Mouse (Mus musculus): ENCODE measurements around the gene Atg4a. TPM values are rescaled to one million over a fixed set of nuclear protein-coding genes. Genes with fewer than 3 reads are reported as not detected.

The Atg4a gene
- polyA plus RNA-seq (2015; fragmentation: Nextera tagmentation; extraction: Ambion mirVana) = 17.5 and 18.4 TPM in 2 replicates

DNA sequence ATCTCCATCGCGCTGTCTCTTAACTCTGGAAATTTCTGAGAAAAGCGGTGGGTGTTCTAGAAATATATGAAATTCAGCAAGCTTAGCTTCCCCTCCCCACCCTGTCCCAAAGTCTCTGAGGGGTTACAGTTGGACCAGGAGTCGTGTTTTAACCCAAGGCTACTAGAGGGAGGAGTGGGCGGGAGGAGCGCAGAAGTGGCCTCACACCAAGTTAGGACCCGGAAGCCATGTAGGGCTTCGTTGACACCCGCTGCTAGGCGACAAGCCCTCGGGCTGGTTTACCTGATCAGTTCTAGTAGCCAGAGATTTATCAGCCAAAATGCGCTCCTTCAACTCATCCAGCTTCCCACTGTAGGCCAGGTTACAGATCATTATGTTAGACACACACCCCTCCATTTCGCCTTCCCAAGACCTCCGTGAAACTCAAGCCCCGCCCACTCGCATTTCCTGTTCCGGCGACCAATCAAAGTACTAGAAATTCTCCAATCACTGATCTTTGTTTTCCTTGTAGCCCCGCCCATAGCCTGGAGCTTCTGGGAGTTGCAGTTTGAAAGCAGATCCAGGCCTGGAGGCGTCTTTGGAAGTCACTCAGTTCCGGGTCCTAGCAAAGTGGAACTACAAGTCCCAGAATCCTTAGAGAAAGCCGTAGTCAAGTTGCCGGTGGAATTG is at the start of gene Atg4a, which contains the start of gene Psmd10:
Atg4a (plus strand) TSS at position 636 of the 669 bp plus-strand sequence.
Psmd10 (minus strand) TSS at position 457 of the 669 bp plus-strand sequence.
- Histone ChIP-seq H3K4me2 (replicated peaks; ENCODE audit: low read depth) (peak within 1 kb of the TSS; percentile 54), H3K4me3 (ENCODE audit: low read depth, low read length) (peak within 1 kb of the TSS; percentile 49), H3K9me3 (ENCODE audit: control insufficient read depth, low read length) (no peaks in the 10 kb centered on the region), H3K27me3 (ENCODE audit: control insufficient read depth, insufficient read depth, low read length) (no peaks in the 10 kb centered on the region), H3K27ac (replicated peaks) (no peak within 1 kb of the TSS), H3K4me1 (replicated peaks; ENCODE audit: control insufficient read depth, insufficient read depth) (no peaks in the 10 kb centered on the region), H3K36me3 (ENCODE audit: control insufficient read depth, insufficient read depth, low read length) (no peaks in the 10 kb centered on the region), H3K9ac (ENCODE audit: low read length) (peak within 1 kb of the TSS; percentile 53)
- 18% methylated on average over 23 of the region's 23 CpGs for WGBS
- TF ChIP-seq EP300 (optimal IDR thresholded peaks at IDR 0.05) = no peak
- TF ChIP-seq CTCF (IDR thresholded peaks at IDR 0.05; ENCODE audit: low read depth) = no peak
- ATAC-seq (ENCODE audit: low FRiP score, low TSS enrichment) (peak; percentile 99), DNase-seq (ENCODE audit: low spot score) (peak; percentile 89)

DNA sequence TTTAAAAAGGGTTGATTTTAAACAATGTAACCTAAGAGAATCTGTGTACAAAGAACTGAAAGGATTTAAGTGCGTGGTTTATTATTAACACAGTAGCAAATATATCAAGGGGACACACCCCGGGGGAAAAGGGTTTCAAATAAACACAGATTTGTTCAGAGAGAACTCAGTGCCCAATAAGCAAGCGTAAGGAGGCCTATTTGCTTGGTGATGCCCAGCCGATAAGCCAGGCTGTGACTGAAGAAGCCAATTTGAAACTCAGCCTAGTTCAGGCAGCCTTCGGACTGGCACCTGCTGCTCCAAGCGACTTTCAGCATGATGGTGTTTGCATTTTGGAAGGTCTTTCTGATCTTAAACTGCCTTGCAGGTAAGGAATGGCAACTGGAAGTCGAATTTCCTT is 49.3 kb upstream of the Atg4a start, which contains the start of gene Vsig1:
Vsig1 (plus strand) TSS at position 249 of the 400 bp plus-strand sequence.
- H3K27me3 ChIP-seq (ENCODE audit: control insufficient read depth, insufficient read depth, low read length) = no peaks in the 10 kb centered on the region
- H3K9me3 ChIP-seq (ENCODE audit: control insufficient read depth, low read length) = no peaks in the 10 kb centered on the region
- WGBS = 53% methylated on average over 7 of the region's 7 CpGs

GRCm38 (mm10) chrX:140921321-140921720 is 35.4 kb upstream of the Atg4a start:
- Histone ChIP-seq H3K27me3 (ENCODE audit: control insufficient read depth, insufficient read depth, low read length) (no peaks in the 10 kb centered on the region), H3K4me3 (ENCODE audit: low read depth, low read length) (no peak overlapping the region), H3K9me3 (ENCODE audit: control insufficient read depth, low read length) (no peaks in the 10 kb centered on the region), H3K36me3 (ENCODE audit: control insufficient read depth, insufficient read depth, low read length) (no peaks in the 10 kb centered on the region), H3K9ac (ENCODE audit: low read length) (no peak overlapping the region), H3K27ac (replicated peaks) (no peak overlapping the region), H3K4me2 (replicated peaks; ENCODE audit: low read depth) (no peak overlapping the region), H3K4me1 (replicated peaks; ENCODE audit: control insufficient read depth, insufficient read depth) (no peaks in the 10 kb centered on the region)
- TF ChIP-seq CTCF (IDR thresholded peaks at IDR 0.05; ENCODE audit: low read depth) (no peak), EP300 (optimal IDR thresholded peaks at IDR 0.05) (no peak)
- 69% methylated on average over 6 of the region's 6 CpGs for WGBS
- DNase-seq (ENCODE audit: low spot score) (no peak), ATAC-seq (ENCODE audit: low FRiP score, low TSS enrichment) (no peak)

More for the DNA sequence above, 49.3 kb upstream of the Atg4a start, which contains the start of gene Vsig1:
- DNase-seq (ENCODE audit: low spot score) (peak; percentile 62), ATAC-seq (ENCODE audit: low FRiP score, low TSS enrichment) (peak; percentile 86)
- H3K4me1 ChIP-seq (replicated peaks; ENCODE audit: control insufficient read depth, insufficient read depth) = no peaks in the 10 kb centered on the region
- H3K4me3 ChIP-seq (ENCODE audit: low read depth, low read length) = peak within 1 kb of the TSS; percentile 5; the same call in 1 of the 2 replicates
- no peak within 1 kb of the TSS for H3K4me2 ChIP-seq (replicated peaks; ENCODE audit: low read depth)
- 0 out of 2 replicates have a peak within 1 kb of the TSS, but pooled peaks have one; percentile 1 for H3K27ac ChIP-seq (replicated peaks)
- no peak within 1 kb of the TSS for H3K9ac ChIP-seq (ENCODE audit: low read length)
- H3K36me3 ChIP-seq (ENCODE audit: control insufficient read depth, insufficient read depth, low read length) = no peaks in the 10 kb centered on the region
- no peak for TF ChIP-seq CTCF (IDR thresholded peaks at IDR 0.05; ENCODE audit: low read depth)
- no peak for TF ChIP-seq EP300 (optimal IDR thresholded peaks at IDR 0.05)

GRCm38 (mm10) chrX:140932066-140932465 is 24.6 kb upstream of the Atg4a start:
- TF ChIP-seq EP300 (optimal IDR thresholded peaks at IDR 0.05) = no peak
- peak; percentile 73 for TF ChIP-seq CTCF (IDR thresholded peaks at IDR 0.05; ENCODE audit: low read depth)
- WGBS = 60% methylated on average over 3 of the region's 3 CpGs

GRCm38 (mm10) chrX:140933263-140933662 is 23.4 kb upstream of the Atg4a start:
- Histone ChIP-seq H3K4me2 (replicated peaks; ENCODE audit: low read depth) (no peak overlapping the region), H3K9me3 (ENCODE audit: control insufficient read depth, low read length) (no peaks in the 10 kb centered on the region), H3K36me3 (ENCODE audit: control insufficient read depth, insufficient read depth, low read length) (no peaks in the 10 kb centered on the region), H3K27me3 (ENCODE audit: control insufficient read depth, insufficient read depth, low read length) (no peaks in the 10 kb centered on the region), H3K27ac (replicated peaks) (no peak overlapping the region), H3K4me3 (ENCODE audit: low read depth, low read length) (no peak overlapping the region), H3K9ac (ENCODE audit: low read length) (no peak overlapping the region), H3K4me1 (replicated peaks; ENCODE audit: control insufficient read depth, insufficient read depth) (no peaks in the 10 kb centered on the region)
- no peak for TF ChIP-seq CTCF (IDR thresholded peaks at IDR 0.05; ENCODE audit: low read depth)
- TF ChIP-seq EP300 (optimal IDR thresholded peaks at IDR 0.05) = no peak
- no peak for ATAC-seq (ENCODE audit: low FRiP score, low TSS enrichment)
- 76% methylated on average over 3 of the region's 3 CpGs for WGBS
- no peak for DNase-seq (ENCODE audit: low spot score)

More at GRCm38 (mm10) chrX:140932066-140932465, 24.6 kb upstream of the Atg4a start:
- H3K36me3 ChIP-seq (ENCODE audit: control insufficient read depth, insufficient read depth, low read length) = no peaks in the 10 kb centered on the region
- no peaks in the 10 kb centered on the region for H3K27me3 ChIP-seq (ENCODE audit: control insufficient read depth, insufficient read depth, low read length)
- ATAC-seq (ENCODE audit: low FRiP score, low TSS enrichment) = no peak
- H3K4me3 ChIP-seq (ENCODE audit: low read depth, low read length) = no peak overlapping the region
- H3K4me2 ChIP-seq (replicated peaks; ENCODE audit: low read depth) = no peak overlapping the region
- H3K4me1 ChIP-seq (replicated peaks; ENCODE audit: control insufficient read depth, insufficient read depth) = no peaks in the 10 kb centered on the region
- DNase-seq (ENCODE audit: low spot score) = no peak
- H3K9ac ChIP-seq (ENCODE audit: low read length) = no peak overlapping the region
- no peaks in the 10 kb centered on the region for H3K9me3 ChIP-seq (ENCODE audit: control insufficient read depth, low read length)
- no peak overlapping the region for H3K27ac ChIP-seq (replicated peaks)

GRCm38 (mm10) chrX:140936271-140936670 is 20.4 kb upstream of the Atg4a start:
- H3K27me3 ChIP-seq (ENCODE audit: control insufficient read depth, insufficient read depth, low read length) = no peaks in the 10 kb centered on the region
- no peak for DNase-seq (ENCODE audit: low spot score)
- WGBS = 51% methylated on average over 5 of the region's 5 CpGs
- H3K4me3 ChIP-seq (ENCODE audit: low read depth, low read length) = no peak overlapping the region
- no peaks in the 10 kb centered on the region for H3K4me1 ChIP-seq (replicated peaks; ENCODE audit: control insufficient read depth, insufficient read depth)
- no peak for ATAC-seq (ENCODE audit: low FRiP score, low TSS enrichment)
- H3K4me2 ChIP-seq (replicated peaks; ENCODE audit: low read depth) = no peak overlapping the region
- H3K9me3 ChIP-seq (ENCODE audit: control insufficient read depth, low read length) = no peaks in the 10 kb centered on the region
- no peak for TF ChIP-seq CTCF (IDR thresholded peaks at IDR 0.05; ENCODE audit: low read depth)
- no peak for TF ChIP-seq EP300 (optimal IDR thresholded peaks at IDR 0.05)
- no peaks in the 10 kb centered on the region for H3K36me3 ChIP-seq (ENCODE audit: control insufficient read depth, insufficient read depth, low read length)
- H3K9ac ChIP-seq (ENCODE audit: low read length) = no peak overlapping the region
- H3K27ac ChIP-seq (replicated peaks) = no peak overlapping the region

Measured in stomach, postnatal 0 days (tissue).